Mouse (Mus musculus): ENCODE data around the gene Ric8a. TPM values are rescaled to one million over a fixed set of nuclear protein-coding genes. Genes with fewer than 3 reads are reported as not detected.

Gene Ric8a
- total and polyA plus RNA-seq, 3 experiments: 52.3 to 63.4 TPM; not detected in 1

- Histone ChIP-seq H3K27me3 (ENCODE audit: control insufficient read depth in 1 of 2, insufficient read depth in 2 of 2, low read length in 2 of 2) (no peaks in the 10 kb centered on the region; a peak in 1 of 4 replicates), H3K4me1 (ENCODE audit: control insufficient read depth in 1 of 2, insufficient read depth in 2 of 2, low read length in 2 of 2) (no peaks in the 10 kb centered on the region)
- TF ChIP-seq SMC3 (IDR thresholded peaks at IDR 0.05; ENCODE audit: low read depth, low read length): no peak
- TF ChIP-seq E2F4 (IDR thresholded peaks at IDR 0.05; ENCODE audit: borderline replicate concordance, low read depth, low read length): no peak
- no peak for TF ChIP-seq HCFC1 (IDR thresholded peaks at IDR 0.05; ENCODE audit: low read depth, low read length)
- no peak for TF ChIP-seq RCOR1 (IDR thresholded peaks at IDR 0.05; ENCODE audit: low read depth, low read length)
- TF ChIP-seq USF2 (IDR thresholded peaks at IDR 0.05; ENCODE audit: borderline replicate concordance in 1 of 2, insufficient read depth in 1 of 2, low read depth in 1 of 2, low read length in 2 of 2): no peak
- no peak for TF ChIP-seq TCF12 (IDR thresholded peaks at IDR 0.05; ENCODE audit: low read depth, low read length)
- TF ChIP-seq NELFE (IDR thresholded peaks at IDR 0.05; ENCODE audit: low read depth, low read length): no peak
- TF ChIP-seq EP300 (IDR thresholded peaks at IDR 0.05; ENCODE audit: low read depth in 1 of 2, low read length in 2 of 2): no peak
- TF ChIP-seq CHD2 (IDR thresholded peaks at IDR 0.05; ENCODE audit: low read length): no peak
- no peak for TF ChIP-seq TBP (IDR thresholded peaks at IDR 0.05; ENCODE audit: low read depth, low read length)
- TF ChIP-seq MEF2A (IDR thresholded peaks at IDR 0.05; ENCODE audit: extremely low read depth, insufficient replicate concordance, low read depth, low read length, poor library complexity, severe bottlenecking): no peak
Observed at GRCm38 (mm10) chr7:140846676-140847075, 10.1 kb upstream of the Ric8a start.

GRCm38 (mm10) chr7:140847755-140848580 lies 8.8 kb upstream of the Ric8a start, which contains the start of gene Odf3:
TSS of gene Odf3 (plus strand) at chr7:140847805.
- H3K27me3 ChIP-seq (ENCODE audit: control insufficient read depth in 1 of 2, insufficient read depth in 2 of 2, low read length in 2 of 2): no peaks in the 10 kb centered on the region
- no peak within 1 kb of the TSS for H3K27ac ChIP-seq (ENCODE audit: control insufficient read depth, low read depth, low read length)
- TF ChIP-seq POLR2AphosphoS2 (IDR thresholded peaks at IDR 0.05; ENCODE audit: low read length) (no peak), POLR2A (IDR thresholded peaks at IDR 0.05; ENCODE audit: control insufficient read depth in 1 of 2, insufficient read depth in 1 of 2, low read depth in 1 of 2, low read length in 2 of 2, poor library complexity in 1 of 2) (no peak), HCFC1 (IDR thresholded peaks at IDR 0.05; ENCODE audit: low read depth, low read length) (no peak), TAL1 (IDR thresholded peaks at IDR 0.05; ENCODE audit: low read length) (no peak)

More at GRCm38 (mm10) chr7:140846676-140847075, 10.1 kb upstream of the Ric8a start:
- no peak overlapping the region for H3K4me3 ChIP-seq (ENCODE audit: control insufficient read depth in 1 of 2, insufficient read depth in 1 of 2, low read depth in 2 of 2, low read length in 2 of 2)
- H3K79me2 ChIP-seq (ENCODE audit: control insufficient read depth, insufficient read depth, low read length, poor library complexity): no peaks in the 10 kb centered on the region
- no peak overlapping the region for H3K27ac ChIP-seq (ENCODE audit: control insufficient read depth, low read depth, low read length)
- DNase-seq (ENCODE audit: low read depth, low spot score): no peak
- no peak overlapping the region for H3K9ac ChIP-seq (ENCODE audit: control insufficient read depth, low read depth, low read length, poor library complexity, severe bottlenecking)
- H3K9me3 ChIP-seq (replicated peaks; ENCODE audit: insufficient read depth, low read length): no peaks in the 10 kb centered on the region
- no peaks in the 10 kb centered on the region for H3K36me3 ChIP-seq (ENCODE audit: control insufficient read depth in 1 of 2, insufficient read depth in 2 of 2, low read length in 2 of 2)

More at GRCm38 (mm10) chr7:140847755-140848580, 8.8 kb upstream of the Ric8a start, which contains the start of gene Odf3:
- Histone ChIP-seq H3K9ac (ENCODE audit: control insufficient read depth, low read depth, low read length, poor library complexity, severe bottlenecking) (no peak within 1 kb of the TSS), H3K9me3 (replicated peaks; ENCODE audit: insufficient read depth, low read length) (no peaks in the 10 kb centered on the region), H3K4me3 (ENCODE audit: control insufficient read depth in 1 of 2, insufficient read depth in 1 of 2, low read depth in 2 of 2, low read length in 2 of 2) (no peak within 1 kb of the TSS), H3K79me2 (ENCODE audit: control insufficient read depth, insufficient read depth, low read length, poor library complexity) (no peaks in the 10 kb centered on the region), H3K4me1 (ENCODE audit: control insufficient read depth in 1 of 2, insufficient read depth in 2 of 2, low read length in 2 of 2) (no peaks in the 10 kb centered on the region), H3K36me3 (ENCODE audit: control insufficient read depth in 1 of 2, insufficient read depth in 2 of 2, low read length in 2 of 2) (no peaks in the 10 kb centered on the region)
- no peak for DNase-seq (ENCODE audit: low read depth, low spot score)
